Mouse (Mus musculus): Measurements from ENCODE around the gene Tbx2. TPM values are rescaled to one million over a fixed set of nuclear protein-coding genes. Genes with fewer than 3 reads are reported as not detected.

Gene Tbx2
- total and polyA plus RNA-seq, 3 experiments, result 0.01 TPM; not detected in 2

DNA sequence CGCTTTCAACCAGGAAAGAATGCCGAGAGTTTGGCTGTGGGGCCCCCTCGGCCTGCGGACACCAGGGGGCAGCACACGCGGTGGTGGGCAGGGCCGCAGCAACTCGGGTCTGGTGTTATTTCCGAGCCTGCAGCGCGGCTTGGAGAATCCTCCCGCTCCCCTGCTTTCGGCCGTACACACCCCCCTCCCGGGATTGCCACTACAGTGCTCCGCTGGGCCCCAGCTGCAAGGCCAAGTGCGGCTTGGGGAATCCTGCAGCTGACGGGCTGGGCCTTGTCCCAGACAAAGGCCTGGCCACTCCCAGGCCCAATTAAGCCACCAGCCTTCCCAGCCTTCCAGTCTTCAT lies 11.0 kb downstream of the Tbx2 start (continued):
- TF ChIP-seq BHLHE40 (IDR thresholded peaks at IDR 0.05; ENCODE audit: borderline replicate concordance, low read depth, low read length), result no peak
- TF ChIP-seq GATA1 (IDR thresholded peaks at IDR 0.05; ENCODE audit: low read depth, low read length), result no peak
- TF ChIP-seq CTCF (IDR thresholded peaks at IDR 0.05 in 2 of 3, conservative IDR thresholded peaks at IDR 0.05 in 1 of 3; ENCODE audit: control insufficient read depth in 1 of 3, insufficient read depth in 1 of 3, low read depth in 2 of 3, low read length in 3 of 3, poor library complexity in 1 of 3, severe bottlenecking in 1 of 3), result peak; percentile 66 to 96 (median 94)
- TF ChIP-seq ELF1 (IDR thresholded peaks at IDR 0.05; ENCODE audit: low read depth, low read length), result 0 out of 2 replicates have a peak, but pooled peaks have one; percentile 11

- Histone ChIP-seq H3K36me3 (ENCODE audit: control insufficient read depth in 1 of 2, insufficient read depth in 2 of 2, low read length in 2 of 2) (no peaks in the 10 kb centered on the region), H3K27me3 (ENCODE audit: control insufficient read depth in 1 of 2, insufficient read depth in 2 of 2, low read length in 2 of 2) (no peaks in the 10 kb centered on the region), H3K9me3 (replicated peaks; ENCODE audit: insufficient read depth, low read length) (no peaks in the 10 kb centered on the region), H3K9ac (ENCODE audit: control insufficient read depth, low read depth, low read length, poor library complexity, severe bottlenecking) (peak overlapping the region; percentile 83), H3K4me3 (ENCODE audit: control insufficient read depth in 1 of 2, insufficient read depth in 1 of 2, low read depth in 2 of 2, low read length in 2 of 2) (peak overlapping the region; percentile 88 to 100), H3K79me2 (ENCODE audit: control insufficient read depth, insufficient read depth, low read length, poor library complexity) (no peaks in the 10 kb centered on the region; the same call in 1 of the 2 replicates), H3K4me1 (ENCODE audit: control insufficient read depth in 1 of 2, insufficient read depth in 2 of 2, low read length in 2 of 2) (peaks cover 2 to 5% of the 10 kb centered on the region in 2 experiments; a peak in 3 of 4 replicates), H3K27ac (ENCODE audit: control insufficient read depth, low read depth, low read length) (peak overlapping the region; percentile 28; the same call in 1 of the 2 replicates)
- peak; percentile 94 for DNase-seq (ENCODE audit: low read depth, low spot score)
- no peak for TF ChIP-seq TAL1 (IDR thresholded peaks at IDR 0.05; ENCODE audit: low read length)
- TF ChIP-seq CHD2 (IDR thresholded peaks at IDR 0.05; ENCODE audit: low read length), result peak; percentile 18; the same call in 1 of the 2 replicates
- TF ChIP-seq ZKSCAN1 (IDR thresholded peaks at IDR 0.05; ENCODE audit: low read depth, low read length), result no peak
- peak; percentile 81 for TF ChIP-seq MAZ (IDR thresholded peaks at IDR 0.05; ENCODE audit: low read depth, low read length)
- 0 out of 2 replicates have a peak, but pooled peaks have one; percentile 61 for TF ChIP-seq UBTF (IDR thresholded peaks at IDR 0.05; ENCODE audit: borderline replicate concordance, insufficient read depth, low read depth, low read length)
- TF ChIP-seq CTCF (IDR thresholded peaks at IDR 0.05 in 2 of 3, conservative IDR thresholded peaks at IDR 0.05 in 1 of 3; ENCODE audit: control insufficient read depth in 1 of 3, insufficient read depth in 1 of 3, low read depth in 2 of 3, low read length in 3 of 3, poor library complexity in 1 of 3, severe bottlenecking in 1 of 3), result peak; percentile 80 to 99 (median 96)
- TF ChIP-seq TBP (IDR thresholded peaks at IDR 0.05; ENCODE audit: low read depth, low read length), result no peak
- TF ChIP-seq EP300 (IDR thresholded peaks at IDR 0.05; ENCODE audit: low read depth in 1 of 2, low read length in 2 of 2), result peak in 1 of 2 experiments; percentile 7; a peak in 1 of 4 replicates
- peak; percentile 52 to 70; a peak in 2 of 4 replicates for TF ChIP-seq POLR2A (IDR thresholded peaks at IDR 0.05; ENCODE audit: control insufficient read depth in 1 of 2, insufficient read depth in 1 of 2, low read depth in 1 of 2, low read length in 2 of 2, poor library complexity in 1 of 2)
- 0 out of 2 replicates have a peak, but pooled peaks have one; percentile 28 for TF ChIP-seq MEF2A (IDR thresholded peaks at IDR 0.05; ENCODE audit: extremely low read depth, insufficient replicate concordance, low read depth, low read length, poor library complexity, severe bottlenecking)
- peak; percentile 61; the same call in 1 of the 2 replicates for TF ChIP-seq POLR2AphosphoS2 (IDR thresholded peaks at IDR 0.05; ENCODE audit: low read length)
- TF ChIP-seq MYB (IDR thresholded peaks at IDR 0.05; ENCODE audit: low read depth, low read length), result no peak
- TF ChIP-seq HCFC1 (IDR thresholded peaks at IDR 0.05; ENCODE audit: low read depth, low read length), result peak; percentile 53; the same call in 1 of the 2 replicates
- TF ChIP-seq POLR2AphosphoS5 (IDR thresholded peaks at IDR 0.05; ENCODE audit: borderline replicate concordance, low read depth, low read length), result no peak
- peak; percentile 53 for TF ChIP-seq MAX (IDR thresholded peaks at IDR 0.05; ENCODE audit: low read length)
- no peak for TF ChIP-seq JUND (IDR thresholded peaks at IDR 0.05; ENCODE audit: low read depth, low read length)
- TF ChIP-seq E2F4 (IDR thresholded peaks at IDR 0.05; ENCODE audit: borderline replicate concordance, low read depth, low read length), result no peak
- TF ChIP-seq USF2 (IDR thresholded peaks at IDR 0.05; ENCODE audit: borderline replicate concordance in 1 of 2, insufficient read depth in 1 of 2, low read depth in 1 of 2, low read length in 2 of 2), result no peak
- no peak for TF ChIP-seq BHLHE40 (IDR thresholded peaks at IDR 0.05; ENCODE audit: borderline replicate concordance, low read depth, low read length)
- TF ChIP-seq CHD1 (IDR thresholded peaks at IDR 0.05; ENCODE audit: low read depth, low read length), result no peak; the same call in 1 of the 2 replicates
- TF ChIP-seq ZMIZ1 (IDR thresholded peaks at IDR 0.05; ENCODE audit: low read depth, low read length), result peak; percentile 76; the same call in 1 of the 2 replicates
- TF ChIP-seq NRF1 (IDR thresholded peaks at IDR 0.05; ENCODE audit: insufficient read depth, low read depth, low read length, poor library complexity, severe bottlenecking), result no peak
- no peak for TF ChIP-seq MYC (IDR thresholded peaks at IDR 0.05; ENCODE audit: low read depth, low read length)
- TF ChIP-seq USF1 (IDR thresholded peaks at IDR 0.05; ENCODE audit: low read depth, low read length), result 0 out of 2 replicates have a peak, but pooled peaks have one; percentile 4
- TF ChIP-seq GABPA (IDR thresholded peaks at IDR 0.05; ENCODE audit: low read depth, low read length), result no peak
- TF ChIP-seq GATA1 (IDR thresholded peaks at IDR 0.05; ENCODE audit: low read depth, low read length), result no peak
- no peak for TF ChIP-seq ETS1 (IDR thresholded peaks at IDR 0.05; ENCODE audit: low read depth, low read length)
- peak; percentile 97 for TF ChIP-seq RAD21 (IDR thresholded peaks at IDR 0.05; ENCODE audit: low read depth, low read length)
- TF ChIP-seq ZNF384 (IDR thresholded peaks at IDR 0.05; ENCODE audit: low read depth, low read length), result peak; percentile 22; the same call in 1 of the 2 replicates
Measured at GRCm38 (mm10) chr11:85844144-85844965, 12.0 kb downstream of the Tbx2 start.

Measured in MEL (cell line).